Mouse (Mus musculus): ENCODE results near the gene Fbxo40. TPM values are rescaled to one million over a fixed set of nuclear protein-coding genes. Genes with fewer than 3 reads are reported as not detected.

The Fbxo40 gene
- total RNA-seq, 2 experiments from 2014 or later: 0.35 TPM; not detected in 1

DNA sequence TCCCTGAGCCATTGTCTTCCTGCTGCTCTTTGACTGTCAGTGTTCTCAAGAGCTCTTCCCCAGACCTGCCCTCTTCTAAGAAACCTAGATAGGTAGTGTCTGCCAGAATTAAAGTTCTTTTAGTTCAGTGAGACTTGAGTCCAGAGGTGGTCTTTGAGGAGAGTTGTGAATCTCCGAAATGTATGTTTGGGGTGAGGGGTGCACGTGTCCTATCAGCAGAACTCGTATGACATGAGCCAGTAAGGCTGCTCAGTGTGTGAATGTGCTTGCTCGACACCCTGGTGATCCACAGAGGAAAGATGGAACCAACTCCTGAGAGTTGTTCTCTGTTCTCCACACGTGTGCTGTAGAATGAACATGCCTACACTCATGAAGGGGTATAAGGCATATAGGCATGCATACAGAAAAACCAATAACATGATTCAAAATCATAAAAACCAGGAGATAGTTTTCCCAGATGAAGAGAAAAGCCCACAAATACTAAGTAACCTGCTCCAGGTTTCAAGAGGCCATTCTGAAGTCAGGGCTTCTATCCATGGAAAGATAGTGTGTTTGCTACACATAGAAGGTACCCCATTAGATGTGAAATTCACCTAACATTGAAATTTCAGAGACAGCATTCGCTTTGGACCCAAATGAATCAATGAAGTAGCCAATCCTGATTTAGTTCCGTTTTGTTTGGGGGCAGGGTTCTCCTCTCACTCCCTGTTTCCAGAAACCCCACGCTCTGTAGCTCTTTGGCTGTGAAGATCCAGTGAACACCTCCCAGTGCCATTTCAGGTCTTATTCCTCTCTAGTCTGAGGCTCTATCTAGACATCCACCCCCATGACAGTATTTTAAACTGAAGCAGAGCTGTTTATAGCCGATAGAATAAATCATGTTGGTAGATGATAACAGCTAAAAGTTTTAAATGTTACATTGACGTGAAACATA lies 63.5 kb downstream of the Fbxo40 start:
- intact Hi-C loops (cut with DNase I): loop anchor here (10.0 kb wide), 1 partner anchor 78 kb away; no protein-coding TSS in a partner anchor
- DNase-seq (ENCODE audit: low spot score in 2 of 2): no peak

DNA sequence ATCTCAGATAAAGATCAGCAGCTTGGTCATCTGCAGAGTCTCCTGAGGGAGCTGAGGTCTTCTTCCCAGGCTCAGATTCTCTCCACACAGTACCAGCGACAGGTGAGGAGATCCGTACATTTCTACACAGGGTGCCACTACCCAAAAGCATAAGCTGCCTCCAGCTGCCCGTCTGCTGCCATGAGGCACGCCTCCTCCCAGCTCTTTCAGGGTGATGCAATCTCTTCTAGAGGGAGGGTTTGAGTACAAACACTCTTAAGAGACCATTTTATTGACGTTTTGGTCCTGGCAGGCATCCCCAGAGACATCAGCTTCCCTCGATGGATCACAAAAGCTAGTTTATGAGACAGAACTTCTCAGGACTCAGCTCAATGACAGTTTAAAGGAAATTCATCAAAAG lies 64.5 kb downstream of the Fbxo40 start:
- no peak for DNase-seq (ENCODE audit: low spot score in 2 of 2)
- intact Hi-C loops (cut with DNase I): loop anchor here (10.0 kb wide), 1 partner anchor 79 kb away; no protein-coding TSS in a partner anchor

DNA sequence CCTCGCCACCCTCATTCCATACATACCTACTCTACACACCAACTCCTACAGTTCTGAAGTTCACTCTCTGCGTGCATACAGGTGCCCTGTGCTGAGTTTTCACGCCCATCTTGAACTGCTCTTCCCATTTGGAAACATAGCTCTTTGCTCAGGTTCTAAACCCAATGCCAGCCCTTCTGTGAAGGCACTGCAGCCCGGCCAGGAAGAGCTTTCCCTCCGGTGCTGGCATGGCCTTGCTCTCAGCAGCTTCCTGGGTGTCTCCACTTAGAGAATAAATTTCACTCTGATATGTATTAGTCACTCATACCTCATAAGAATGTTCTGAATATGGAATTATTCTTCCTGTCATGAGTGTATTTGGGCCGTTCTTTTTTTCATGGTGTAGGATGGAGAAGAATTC lies 64.9 kb downstream of the Fbxo40 start:
- intact Hi-C loops (cut with DNase I): loop anchor here (10.0 kb wide), 1 partner anchor 79 kb away; no protein-coding TSS in a partner anchor
- DNase-seq (ENCODE audit: low spot score in 2 of 2): no peak

DNA sequence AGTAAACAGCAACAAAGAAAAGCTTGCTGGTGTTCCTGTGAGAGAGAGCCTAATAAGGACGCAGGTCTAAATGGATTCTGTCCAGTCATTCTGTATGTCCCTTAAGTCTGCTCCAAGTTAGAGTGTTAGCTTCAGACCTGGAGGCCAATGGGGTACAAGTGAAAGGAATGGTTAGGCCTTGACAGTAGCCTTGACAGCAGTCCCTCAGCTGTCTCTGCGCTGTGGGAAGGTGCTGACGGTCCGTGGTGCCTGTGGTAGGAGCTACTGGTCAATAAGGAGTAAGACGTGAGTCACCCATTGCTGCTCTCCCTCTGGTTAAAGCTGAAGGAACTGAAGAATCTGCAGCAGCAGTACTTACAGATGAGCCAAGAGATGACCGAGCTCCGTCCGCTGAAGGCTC lies 66.0 kb downstream of the Fbxo40 start:
- no peak for DNase-seq (ENCODE audit: low spot score in 2 of 2)
- intact Hi-C loops (cut with DNase I): loop anchor here (10.0 kb wide), 1 partner anchor 80 kb away; no protein-coding TSS in a partner anchor

DNA sequence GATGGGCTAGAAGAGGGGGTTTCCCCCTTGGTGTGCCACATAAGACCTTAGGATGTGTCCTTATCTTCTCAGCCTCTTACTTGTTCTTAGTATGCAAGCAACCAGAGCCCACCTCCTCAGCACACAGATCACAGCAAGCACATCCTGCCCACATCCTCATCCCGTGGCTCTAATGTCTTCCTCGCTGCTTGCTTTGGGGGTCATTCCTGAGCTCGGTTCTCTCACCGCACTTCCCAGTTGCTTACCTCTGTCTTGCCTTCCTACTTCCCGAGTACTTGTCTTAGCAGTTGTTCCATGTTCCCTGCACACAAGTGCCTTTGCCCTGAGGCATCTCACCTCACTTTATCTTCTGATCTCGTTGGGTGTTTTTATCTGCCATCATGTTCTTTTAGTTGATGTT lies 68.3 kb downstream of the Fbxo40 start:
- no peak for DNase-seq (ENCODE audit: low spot score in 2 of 2)
- intact Hi-C loops (cut with DNase I): loop anchor here (10.0 kb wide), 1 partner anchor 83 kb away; no protein-coding TSS in a partner anchor

DNA sequence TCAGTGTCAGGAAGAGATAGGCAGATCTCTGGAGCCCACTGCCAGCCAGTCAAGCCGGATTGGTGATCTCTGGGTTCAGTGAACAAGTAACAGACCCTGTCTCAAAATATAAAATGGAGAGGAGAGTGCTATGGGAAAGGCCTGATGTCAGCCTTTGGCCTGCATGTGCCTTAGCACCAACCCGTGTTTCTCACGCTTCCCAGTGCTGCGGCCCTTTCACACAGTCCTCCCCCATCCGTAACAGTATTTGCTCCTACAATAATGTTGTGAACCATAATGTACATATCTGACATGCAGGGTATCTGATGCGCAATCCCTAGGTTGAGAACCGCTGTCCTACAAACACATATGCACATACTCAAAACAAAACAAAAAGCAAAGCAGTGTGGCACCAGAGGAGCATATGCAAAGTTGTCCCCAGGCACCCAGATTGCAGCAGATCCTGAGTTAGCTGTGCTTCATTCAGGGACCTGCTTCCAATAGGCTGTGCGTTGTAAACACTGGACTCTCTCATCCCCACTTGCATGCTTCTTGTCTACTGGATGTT lies 69.1 kb downstream of the Fbxo40 start:
- intact Hi-C loops (cut with DNase I): loop anchor here (10.0 kb wide), 1 partner anchor 84 kb away; no protein-coding TSS in a partner anchor
- no peak for DNase-seq (ENCODE audit: low spot score in 2 of 2)

DNA sequence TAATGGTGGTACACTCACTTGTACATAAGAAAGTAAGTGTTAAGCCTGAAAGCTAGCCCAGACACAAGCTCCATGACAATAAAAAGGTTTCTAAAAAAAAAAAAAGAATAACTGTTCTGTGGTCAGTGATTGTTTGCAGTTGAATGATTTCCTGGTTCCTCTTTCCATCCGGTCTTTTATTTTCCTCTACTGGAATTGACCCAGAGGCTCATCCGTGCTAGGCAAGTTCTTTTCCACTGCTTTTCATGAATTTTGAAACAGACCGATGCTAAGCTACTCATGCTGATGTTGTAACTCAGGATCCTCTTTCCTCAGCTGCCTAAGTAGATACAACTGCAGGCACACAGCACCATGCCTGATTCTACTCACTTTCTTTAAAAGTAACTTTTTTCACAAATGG lies 69.9 kb downstream of the Fbxo40 start:
- intact Hi-C loops (cut with DNase I): loop anchor here (10.0 kb wide), 1 partner anchor 84 kb away; no protein-coding TSS in a partner anchor
- DNase-seq (ENCODE audit: low spot score in 2 of 2): no peak

DNA sequence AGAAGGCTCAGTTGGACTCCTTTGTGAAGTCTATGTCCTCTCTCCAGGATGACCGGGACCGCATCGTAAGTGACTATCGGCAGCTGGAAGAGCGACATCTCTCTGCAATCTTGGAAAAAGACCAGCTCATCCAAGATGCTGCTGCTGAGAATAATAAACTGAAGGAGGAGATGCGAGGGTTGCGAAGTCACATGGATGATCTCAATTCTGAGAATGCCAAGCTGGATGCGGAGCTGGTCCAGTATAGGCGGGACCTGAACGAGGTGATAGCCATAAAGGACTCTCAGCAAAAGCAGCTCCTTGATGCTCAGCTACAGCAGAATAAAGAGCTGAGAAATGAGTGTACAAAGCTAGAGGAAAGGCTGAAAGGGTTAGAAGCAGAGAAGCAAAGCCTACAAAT lies 71.8 kb downstream of the Fbxo40 start:
- intact Hi-C loops (cut with DNase I): no loop called here
- DNase-seq (ENCODE audit: low spot score in 2 of 2): no peak

DNA sequence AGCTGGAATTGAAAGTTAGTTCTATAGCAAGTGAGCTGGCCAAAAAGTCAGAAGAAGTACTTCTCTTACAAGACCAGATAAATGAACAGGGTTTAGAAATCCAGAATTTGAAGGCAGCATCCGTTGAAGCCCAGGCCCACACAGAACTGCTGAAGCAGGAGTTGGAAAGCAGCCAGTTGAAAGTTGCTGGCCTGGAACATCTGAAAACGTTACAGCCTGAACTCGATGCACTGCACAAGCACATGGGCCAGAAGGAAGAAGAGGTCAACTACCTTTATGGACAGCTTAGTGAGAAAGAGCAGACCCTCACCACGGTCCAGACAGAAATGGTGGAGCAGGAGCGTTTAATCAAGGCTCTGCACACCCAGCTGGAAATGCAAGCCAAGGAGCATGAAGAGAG lies 76.1 kb downstream of the Fbxo40 start:
- DNase-seq (ENCODE audit: low spot score in 2 of 2): no peak
- intact Hi-C loops (cut with DNase I): no loop called here

Other genes starting within 250 kb of the Fbxo40 start
- 10 to 100 TPM; 30.0 to 33.4 TPM for gene Slc15a2, start 205.5 kb downstream of the Fbxo40 start, total RNA-seq (2021)
- 10 to 100 TPM; 38.6 to 49.6 TPM for gene Iqcb1, start 162.1 kb downstream of the Fbxo40 start, total RNA-seq (2021)
- 1 to 10 TPM in 1 of 2 experiments, under 1 TPM in 1; 0.35 to 1.7 TPM for gene Eaf2, start 115.5 kb downstream of the Fbxo40 start, total RNA-seq (2021)
- 10 to 100 TPM; 66.0 to 74.9 TPM for gene Golgb1, start 115.3 kb downstream of the Fbxo40 start, total RNA-seq (2021)
- gene Hcls1, start 55.5 kb downstream of the Fbxo40 start, total RNA-seq (2021): 1 to 10 TPM; 3.9 TPM
- gene Polq, start 21.3 kb upstream of the Fbxo40 start, total RNA-seq (2021): 1 to 10 TPM; 1.3 to 2.5 TPM